Mouse (Mus musculus) layer of hippocampus, postnatal 36 days (tissue): ENCODE measurements around the gene Lancl1. TPM values are rescaled to one million over a fixed set of nuclear protein-coding genes. Genes with fewer than 3 reads are reported as not detected.

Experiments
- DNase-seq, 2 experiments: peaks; one replicate each; pipeline ENCODE4 v3.0.0; 2022
- total RNA-seq, 2 experiments: library from RNA; stranded (reverse); gene quantifications; 2 replicates each; pipeline ENCODE4 v1.2.3; 2021

The Lancl1 gene
- 100 to 1,000 TPM; 178 to 205 TPM for total RNA-seq

DNA sequence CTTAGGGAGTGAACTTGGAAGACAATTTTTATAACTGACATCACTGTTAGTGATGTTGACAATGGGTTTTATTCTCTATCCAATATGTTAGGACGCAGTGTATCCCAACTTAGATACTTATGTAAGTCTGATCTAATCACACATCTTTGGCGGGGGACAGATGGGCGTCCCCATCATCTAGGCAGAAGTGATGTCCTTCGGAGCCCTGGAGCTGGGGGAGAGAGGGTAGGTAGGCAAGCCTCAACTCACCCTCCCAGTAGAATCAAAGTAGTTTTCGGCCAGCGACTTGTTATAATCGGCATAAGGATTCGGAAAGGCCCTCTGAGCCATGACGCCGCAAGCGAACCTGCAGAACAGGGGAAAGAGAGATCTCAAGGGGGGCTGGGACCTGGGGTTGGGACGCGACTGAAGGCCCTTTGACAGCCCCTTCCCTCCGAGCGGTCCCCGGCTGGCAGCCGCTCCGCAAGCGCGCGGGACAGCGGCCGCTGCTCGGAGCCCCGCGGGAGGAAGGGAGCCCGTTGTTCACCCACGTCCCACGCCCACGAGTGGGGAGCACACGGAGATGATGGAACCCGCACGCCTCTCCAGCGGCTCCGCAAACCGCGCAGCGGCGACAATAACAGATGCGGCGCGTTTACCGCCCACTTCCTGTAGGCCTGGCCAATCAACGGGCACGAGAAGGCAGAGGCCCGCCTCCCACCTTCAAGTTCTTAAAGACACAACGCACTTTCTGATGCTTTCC lies at the start of gene Lancl1:
Lancl1 (minus strand) TSS at position 627 of the 742 bp plus-strand sequence.
- DNase-seq, result peak; percentile 90 to 92

DNA sequence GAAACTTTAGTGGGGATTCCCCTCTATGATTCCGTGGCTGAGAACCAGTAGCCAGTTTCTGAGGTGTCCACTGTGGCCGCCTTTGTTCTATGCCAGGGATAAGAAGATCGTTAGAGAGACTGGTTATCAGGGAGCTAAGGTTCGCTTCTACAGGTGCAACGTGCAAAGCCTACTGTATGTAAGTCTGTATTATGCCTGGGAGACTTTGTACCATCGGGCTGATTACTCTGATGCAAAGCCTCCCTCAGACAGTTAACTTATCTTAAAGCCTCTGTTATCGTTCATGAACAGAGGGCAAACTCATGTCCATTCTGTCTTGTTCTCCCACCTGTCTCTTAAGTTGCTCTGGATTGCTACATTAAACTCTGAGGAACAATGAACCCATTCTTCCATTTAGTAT lies 40.5 kb upstream of the Lancl1 start:
- DNase-seq, result no peak

DNA sequence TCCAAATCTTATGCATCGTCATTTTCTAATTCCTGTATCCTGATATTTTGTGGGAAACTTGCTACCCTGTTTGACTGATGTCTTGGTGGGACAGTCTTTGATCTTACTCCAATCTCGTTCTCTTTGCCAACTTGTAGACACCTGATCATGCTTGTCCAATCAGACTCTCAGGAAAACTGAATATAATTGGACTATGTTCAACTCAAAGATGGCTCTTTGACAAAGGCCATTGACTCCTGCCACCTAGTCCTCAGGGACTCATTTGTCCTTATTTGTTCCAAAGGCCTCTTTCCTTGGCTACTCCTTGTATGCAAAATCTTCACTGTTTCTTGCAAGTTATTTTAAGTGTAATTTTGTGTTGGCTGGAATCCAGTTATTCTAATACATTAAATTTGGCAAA lies 40.0 kb upstream of the Lancl1 start:
- DNase-seq, result no peak

DNA sequence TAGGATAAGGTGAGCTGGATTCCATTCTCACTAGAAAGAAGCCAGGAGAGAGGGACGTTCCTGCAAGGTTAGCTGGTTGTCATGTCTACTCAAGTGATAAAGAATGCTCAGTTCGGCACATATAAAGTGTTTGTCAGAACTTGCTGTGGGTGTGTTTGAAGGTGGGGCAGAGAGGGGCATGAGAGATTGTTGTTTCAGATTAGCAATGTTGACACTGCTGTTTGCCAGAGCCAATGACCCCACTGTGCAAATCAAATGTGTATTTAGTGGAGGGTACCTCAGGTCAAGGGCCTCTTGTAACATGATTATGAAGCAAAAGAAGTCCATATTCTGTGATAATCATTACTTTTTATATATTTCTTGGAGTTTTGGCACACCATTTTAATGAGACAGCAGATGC lies 39.1 kb upstream of the Lancl1 start:
- no peak for DNase-seq

DNA sequence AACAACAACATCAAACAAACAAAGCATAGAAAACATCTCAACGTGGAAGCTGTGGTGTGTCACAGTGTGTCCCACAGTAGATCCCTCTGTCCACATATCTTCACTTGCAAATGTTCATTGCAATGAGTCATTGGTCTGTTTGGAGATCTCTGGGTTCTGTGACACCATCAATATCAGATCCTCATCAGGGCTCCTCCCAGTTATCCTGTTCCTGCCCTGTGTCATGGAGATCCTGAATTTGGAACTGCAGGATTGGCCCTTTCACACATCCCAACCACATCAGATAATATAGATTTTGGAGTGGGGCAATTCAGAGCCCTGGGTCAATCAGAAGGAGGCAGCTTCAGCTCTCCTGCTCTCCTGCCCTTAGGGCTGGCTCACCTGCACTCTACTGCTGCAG lies 28.9 kb upstream of the Lancl1 start:
- no peak for DNase-seq

DNA sequence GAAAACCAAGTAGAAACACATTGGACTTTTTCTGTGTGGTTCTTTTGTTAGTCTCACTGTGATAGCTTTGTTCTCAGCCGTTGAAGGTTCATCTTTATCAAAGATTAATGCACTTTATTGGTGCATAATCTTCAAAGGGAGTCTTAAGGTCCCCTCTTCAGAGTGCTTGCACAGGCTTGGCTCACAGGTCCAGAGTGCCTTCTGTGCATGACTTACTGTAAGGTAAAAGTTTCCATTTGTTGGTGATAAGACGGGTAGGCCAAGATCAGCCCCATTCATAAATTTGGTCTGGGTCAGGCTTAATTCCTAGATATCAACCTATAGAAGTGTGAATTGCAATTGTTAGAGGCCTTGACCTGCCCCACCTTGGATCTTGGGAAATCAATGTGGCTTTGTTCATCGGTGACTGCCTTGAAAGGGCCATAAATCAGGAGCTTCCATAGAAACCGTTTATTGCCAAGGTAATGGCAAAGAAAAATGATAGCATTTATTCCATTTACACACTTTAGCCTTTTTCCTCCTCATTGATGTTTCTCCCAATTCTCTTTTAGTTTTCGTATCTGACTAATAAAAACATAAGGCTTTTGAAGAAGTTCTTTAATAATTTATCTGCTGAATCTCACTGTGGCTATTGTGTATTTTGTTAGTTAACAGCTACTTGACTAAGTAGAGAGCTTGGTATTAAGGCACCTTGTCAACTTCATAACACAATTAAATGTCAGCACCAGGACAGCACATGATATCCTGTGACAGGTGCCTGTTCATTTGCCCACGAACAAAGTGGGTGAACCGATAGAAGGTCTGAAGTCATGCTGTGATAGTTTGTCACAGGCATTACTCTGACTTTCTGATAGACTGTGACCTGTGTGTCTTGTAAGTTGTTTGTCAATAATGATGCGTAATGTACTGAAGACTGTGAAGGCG lies 26.9 kb upstream of the Lancl1 start:
- DNase-seq, result no peak

DNA sequence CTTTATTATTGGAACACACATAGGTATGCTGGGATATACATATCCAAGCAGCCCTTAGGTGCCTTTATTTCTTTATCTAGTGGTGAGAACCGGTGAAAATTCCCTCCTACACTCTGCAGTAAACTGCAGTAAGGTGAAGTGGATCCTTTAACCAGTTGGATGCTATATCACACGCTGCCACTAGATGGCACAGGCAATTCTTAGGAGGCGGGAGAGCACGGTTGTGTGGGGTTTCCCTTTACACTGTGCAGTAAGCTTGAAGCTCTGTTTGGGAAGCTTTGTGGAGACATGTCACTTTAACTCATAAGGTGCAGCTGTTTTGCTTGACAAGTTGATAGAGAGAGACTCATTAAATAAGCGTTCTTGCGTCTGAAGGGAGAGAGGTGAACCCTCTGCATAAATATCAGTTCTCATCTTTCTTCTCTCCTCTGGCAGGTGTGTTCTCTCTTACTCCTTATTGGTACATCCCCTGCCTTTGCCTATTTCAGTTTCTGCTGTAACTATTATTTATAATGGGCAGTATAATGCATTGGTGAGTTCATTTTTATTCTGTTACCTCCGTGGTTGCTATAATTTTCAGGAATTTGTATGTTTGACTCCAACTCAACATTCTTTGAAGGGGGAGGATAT lies 22.9 kb upstream of the Lancl1 start:
- peak; percentile 48 to 54 for DNase-seq

DNA sequence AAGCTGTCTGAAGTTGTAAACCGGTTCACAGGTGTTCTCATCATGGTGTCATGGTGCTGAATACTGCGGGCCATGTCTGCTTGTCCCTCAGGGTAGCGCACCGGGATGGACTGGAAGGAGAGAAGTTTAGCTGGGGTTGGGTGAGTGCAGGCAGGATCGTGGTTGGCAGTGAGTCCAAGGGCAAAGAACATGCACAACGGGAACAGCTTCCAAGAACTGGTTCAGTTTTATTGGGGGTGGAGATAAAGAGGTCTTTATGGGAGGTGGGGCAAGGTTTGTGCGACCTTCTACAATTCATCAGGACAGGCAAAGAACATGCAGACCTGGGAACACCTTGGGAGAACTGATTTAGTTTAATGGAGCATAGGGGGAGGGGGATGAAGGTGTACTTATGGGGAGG lies 17.1 kb upstream of the Lancl1 start:
- DNase-seq, result no peak

DNA sequence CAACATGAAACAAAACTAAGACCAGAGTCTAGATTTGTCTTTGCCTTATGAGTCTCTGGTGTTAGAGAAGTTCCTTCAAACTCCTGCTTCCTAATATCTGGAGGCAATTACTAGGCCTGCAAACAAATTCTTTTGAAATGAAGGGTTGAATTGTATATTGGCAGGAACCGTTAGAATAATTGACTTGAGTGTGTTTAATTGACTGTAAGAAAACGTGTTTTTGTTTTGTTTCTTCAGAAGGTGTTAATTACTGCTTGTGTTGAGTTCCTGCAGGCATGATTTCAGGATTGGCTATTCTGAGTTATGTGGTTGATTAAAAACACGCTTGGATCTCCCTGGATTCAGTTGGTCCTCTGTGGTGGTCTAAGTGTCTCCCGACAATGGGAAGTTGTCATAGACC lies 14.0 kb upstream of the Lancl1 start:
- DNase-seq, result no peak

DNA sequence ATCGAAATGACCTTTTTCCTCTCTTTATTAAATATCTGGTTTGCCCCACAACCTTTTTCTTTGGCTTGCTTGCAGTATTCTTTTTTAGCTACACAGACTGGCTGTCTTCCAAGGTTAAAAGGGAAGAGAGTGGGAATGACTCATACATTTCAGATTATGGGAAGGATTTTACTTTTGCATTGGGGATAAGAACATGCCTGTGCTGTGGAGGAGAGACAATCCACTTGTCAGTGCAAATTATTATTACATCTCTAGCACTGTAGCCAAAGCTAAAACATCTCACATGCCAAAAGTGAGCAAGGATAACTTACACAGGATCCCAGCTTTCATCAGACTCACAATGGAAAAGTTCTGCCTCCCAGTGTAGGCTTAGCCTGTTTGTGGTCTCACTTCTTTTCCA lies 10.9 kb upstream of the Lancl1 start:
- DNase-seq, result no peak

DNA sequence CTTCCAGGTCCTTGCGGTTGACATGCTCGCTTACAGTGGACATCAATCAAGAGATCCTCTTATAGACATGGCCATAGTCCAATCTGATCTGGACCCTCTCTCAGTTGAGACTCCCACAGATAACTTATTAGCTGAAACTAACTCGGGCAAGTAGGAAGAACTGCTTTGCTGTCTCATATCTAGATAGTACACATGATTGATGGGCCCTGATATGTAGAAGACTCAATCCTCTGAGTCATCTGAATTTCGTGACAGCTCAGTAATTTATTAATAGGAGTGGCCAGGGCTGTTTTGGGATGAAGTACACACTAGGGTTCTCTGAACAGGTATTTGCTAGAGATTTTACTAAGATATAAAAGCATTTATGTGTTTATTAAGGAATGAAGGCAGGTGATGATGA lies 10.0 kb upstream of the Lancl1 start:
- no peak for DNase-seq

DNA sequence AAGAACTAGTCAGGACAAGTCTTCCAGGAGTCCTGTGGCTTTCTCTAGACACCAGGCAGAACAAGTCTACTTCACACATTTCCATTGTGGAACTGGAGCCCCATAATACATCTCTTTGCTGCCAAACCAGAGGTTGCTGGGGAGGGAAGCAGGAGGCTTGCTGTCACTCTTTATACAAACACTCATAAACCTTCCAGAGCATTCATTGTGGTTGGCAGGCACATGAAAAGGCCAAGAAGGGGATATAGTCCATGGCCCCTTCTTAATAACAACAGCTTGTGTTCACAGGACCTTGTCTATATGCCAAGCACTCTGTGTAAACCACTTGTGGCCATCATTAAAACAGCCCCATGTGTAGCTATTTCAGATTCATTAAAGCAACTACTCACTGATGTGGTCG lies 6.4 kb upstream of the Lancl1 start:
- DNase-seq, result no peak

DNA sequence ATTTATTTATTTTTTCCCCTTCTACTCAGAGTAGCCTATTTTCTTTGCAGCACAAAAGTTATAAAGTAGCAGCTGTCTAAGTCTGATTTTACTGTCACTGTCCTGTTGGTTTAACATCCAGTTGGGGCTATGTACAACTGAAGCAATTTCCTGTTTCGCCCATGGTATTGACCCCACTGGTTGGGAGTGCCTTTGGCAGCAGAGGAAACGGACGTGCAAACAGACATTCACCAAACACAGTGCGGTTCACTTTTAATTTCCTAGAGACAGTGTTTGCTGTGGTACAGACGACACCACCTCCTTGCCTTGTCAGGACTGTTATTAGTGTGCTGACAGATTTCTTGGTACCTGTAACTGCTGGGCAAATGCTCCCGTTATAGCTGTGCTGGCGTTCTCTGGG lies 3.9 kb upstream of the Lancl1 start:
- no peak for DNase-seq

DNA sequence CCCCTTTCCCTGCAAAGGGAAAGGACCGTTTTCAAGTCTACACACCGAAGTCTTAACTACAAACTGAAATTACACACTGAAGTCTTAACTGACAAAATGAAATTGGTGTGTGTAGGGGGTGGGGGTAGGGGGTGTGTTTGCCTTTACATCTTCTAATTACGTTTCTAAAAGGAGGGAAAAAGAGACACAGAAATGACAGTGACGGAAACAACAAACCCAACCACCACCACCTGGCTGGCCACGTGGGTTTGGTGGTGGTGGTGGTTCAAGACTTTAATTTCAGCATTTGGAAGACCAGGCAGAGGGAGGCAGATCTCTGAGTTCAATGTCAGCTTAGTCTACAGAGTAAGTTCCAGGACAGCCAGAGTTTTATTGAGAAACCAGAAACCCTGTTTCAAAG lies 411 bp upstream of the Lancl1 start:
- no peak for DNase-seq

DNA sequence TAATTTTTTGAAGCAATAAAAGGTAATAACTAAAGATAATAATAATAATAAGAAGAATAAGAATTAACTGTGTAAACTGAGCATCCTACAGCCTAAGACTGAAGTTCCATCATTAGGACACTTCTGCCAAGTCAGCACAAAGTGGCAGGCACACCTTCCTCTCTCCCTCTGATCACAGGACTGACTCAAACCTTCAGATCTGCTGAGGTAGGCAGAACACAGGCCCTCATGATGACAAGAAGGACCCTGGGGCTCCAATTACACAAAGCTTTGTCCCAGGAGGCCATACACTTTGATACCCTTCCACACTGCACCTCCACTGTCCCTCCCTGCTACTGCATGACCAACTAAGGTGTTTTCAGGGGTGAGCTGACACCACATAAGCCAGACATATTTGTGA lies 1.5 kb downstream of the Lancl1 start:
- no peak for DNase-seq

DNA sequence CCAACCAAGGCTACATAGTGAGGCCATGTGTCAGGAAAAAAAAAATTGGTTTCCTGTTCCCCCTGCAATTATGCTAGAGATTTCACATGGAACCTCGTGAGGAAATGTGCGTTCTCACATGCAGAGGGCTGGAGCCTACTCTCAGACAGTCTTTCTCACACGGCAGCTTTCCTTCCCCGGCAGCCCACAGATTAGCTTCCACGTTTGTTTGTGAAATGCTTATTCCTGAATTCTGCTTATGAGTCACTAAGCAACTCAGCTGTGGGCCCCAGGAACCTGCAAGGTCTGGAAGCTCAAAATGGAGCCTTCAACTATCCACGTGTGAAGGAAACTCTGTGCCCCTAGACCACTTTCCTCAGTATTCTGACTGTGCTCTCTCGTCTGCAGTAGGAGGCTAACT lies 5.4 kb downstream of the Lancl1 start:
- DNase-seq, result no peak

DNA sequence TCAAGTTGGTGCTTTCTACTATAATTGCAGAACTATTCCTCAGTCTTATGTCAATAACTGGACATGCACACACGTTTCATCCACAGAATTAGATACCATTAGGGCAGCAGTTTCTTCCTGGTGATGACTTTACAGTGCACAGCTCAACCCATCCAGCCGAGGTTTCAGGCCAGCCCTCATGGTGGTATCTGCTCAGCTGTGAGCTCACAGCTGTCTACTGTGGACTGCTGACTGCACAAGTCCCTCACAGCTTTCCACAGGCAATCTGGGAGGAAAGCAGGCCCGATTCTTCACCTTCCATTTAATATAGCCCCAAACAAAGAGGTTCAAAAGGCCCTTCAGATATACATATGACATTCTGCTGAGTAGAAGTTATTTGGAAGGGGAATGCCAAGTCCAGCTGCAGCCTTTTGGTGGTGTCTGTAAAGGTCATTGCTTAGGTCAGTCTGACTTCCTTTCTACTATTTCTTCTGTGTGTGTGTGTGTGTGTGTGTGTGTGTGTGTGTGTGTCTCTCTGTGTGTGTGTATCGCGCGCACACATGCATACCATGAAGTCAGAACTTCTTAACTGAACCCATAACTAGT lies 11.7 kb downstream of the Lancl1 start:
- no peak for DNase-seq

DNA sequence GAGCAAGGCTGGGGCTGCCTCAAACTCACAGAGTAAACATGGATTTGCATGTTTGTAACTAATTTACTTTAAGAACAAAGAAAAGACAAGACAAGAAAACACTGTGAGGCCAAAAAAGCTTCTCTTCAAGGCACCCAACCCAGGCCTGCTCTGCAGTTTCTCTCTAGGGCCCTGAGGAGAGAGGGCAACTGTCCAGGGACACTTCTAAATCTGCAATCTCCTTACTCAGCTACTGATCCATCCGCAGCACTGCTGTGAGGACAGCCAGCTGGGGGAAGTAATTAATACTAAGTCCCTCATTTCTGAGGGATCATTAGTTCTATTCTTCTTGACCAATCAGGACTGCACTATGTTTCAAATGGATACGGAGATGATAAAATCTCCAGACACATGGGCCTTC lies 12.5 kb downstream of the Lancl1 start:
- DNase-seq, result no peak

DNA sequence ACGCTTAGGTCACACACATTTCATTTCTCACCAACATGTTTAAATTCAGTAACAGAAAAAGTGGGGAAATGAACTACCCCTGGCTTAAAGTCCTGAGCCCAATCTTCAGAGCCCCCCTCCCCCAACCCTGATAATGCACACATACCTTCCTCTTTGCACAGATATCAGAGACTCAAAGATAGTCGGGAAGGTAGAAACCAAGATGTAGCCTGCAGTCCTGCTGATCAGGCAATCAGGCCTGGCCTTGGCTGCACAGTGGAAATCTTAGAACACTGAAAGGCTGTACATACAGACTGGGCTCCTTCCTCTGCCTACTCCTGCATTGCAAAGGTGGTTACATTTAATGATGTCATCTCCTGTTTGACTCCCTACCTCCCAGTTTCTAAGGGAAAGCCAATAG lies 15.9 kb downstream of the Lancl1 start:
- DNase-seq, result no peak

DNA sequence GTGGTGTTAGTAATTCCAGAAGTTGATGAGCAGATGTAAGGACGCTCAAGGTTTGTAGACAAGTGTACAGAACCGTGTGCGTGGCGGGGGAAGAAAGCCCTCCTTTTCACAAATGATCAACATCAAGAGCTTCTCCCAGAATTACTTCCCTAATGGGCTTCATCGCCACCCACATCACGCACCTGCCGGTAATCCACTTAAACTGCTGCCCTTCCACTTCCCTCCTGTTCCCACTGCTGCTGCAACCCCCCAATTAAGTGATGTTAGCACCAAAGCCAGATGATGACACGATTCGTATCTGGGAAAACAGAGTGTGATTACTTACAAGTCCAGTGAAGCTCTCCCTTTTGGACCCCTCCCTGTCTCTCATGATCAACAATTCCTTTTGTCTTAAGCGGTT lies 16.6 kb downstream of the Lancl1 start:
- no peak for DNase-seq

DNA sequence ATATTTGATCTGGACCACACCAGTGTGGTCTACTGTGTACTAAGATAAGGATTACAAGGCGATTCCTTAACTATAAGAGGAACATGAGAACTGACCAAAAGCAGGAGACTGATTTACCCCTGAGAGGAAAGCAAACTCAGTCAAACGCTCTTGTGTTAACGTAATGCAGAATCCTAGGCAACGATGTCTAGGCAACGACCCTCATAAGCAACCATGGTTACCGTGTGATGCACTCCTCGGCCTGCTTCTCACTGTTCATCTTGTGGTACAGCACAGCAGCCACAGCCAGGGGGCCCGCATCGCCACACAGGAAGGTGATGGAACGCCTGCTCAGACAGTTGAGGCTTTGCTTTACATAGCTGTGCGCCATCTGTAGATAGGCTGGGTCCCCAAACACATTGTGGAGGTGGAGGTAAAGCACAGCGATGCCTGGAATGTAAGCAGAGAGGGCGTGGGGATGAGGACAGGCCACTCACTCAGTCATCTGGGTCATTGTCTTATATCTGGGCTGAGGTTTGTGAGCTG lies 18.0 kb downstream of the Lancl1 start:
- no peak for DNase-seq

DNA sequence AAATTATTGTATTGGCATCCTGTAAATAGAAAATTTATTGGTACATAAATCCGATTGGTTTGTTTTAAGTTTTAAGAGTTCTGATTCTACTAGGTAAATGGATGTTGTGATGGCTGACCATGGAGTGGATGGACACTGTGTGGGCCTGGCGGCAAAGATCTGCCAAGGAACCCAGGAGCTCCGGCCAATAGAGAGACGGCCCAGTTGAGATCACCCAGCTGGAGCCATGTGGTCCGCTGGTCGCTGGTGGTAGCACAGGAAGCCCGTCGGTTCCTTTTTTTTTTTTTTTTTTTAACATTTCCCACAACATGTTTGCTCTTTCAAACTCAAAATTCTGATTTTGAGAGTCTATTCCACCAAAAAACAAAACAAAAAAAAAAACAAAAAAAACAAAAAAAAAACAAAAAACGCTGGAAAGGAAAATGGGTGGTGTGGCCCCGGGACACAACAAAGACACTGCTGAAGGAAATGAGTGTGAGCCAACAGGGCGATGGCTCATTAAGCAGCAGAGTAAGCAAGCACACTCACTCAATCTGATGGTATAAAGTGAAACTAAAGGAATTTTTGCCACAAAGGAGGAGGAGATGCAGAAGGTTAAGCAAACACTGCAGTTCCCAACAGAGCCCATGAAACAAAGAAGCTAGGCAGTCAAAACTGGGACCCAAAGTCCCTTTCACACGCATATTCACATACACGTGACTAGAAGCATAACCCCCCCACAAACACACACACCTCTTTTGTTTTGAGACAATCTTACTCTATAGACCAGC lies 21.4 kb downstream of the Lancl1 start:
- DNase-seq, result no peak
